Mouse (Mus musculus) limb, embryonic 11.5 days (tissue): ENCODE results near the gene Rnf167. TPM values are rescaled to one million over a fixed set of nuclear protein-coding genes. Genes with fewer than 3 reads are reported as not detected.
A peak's percentile ranks its signal among the peaks of the same experiment; 100 is the strongest.

ENCODE experiments used
- ATAC-seq: fragments of 200-750 bp; cut with Nextera tagmentation; 2 replicates; pipeline ENCODE4 v1.8.0; 2017; ENCODE audit warnings: low read depth; ENCODE audit not compliant: insufficient number of reproducible peaks, low FRiP score, low TSS enrichment
- DNase-seq: peaks from one replicate; pipeline ENCODE4 v3.0.0-alpha.2; 2015; ENCODE audit warnings: low spot score
- H3K27ac ChIP-seq: fragments of 300-500 bp; sonication (generic); replicated peaks from 2 replicates; pipeline ENCODE4 v1.5.1; 2014; ENCODE audit warnings: low read depth, mild to moderate bottlenecking, low read length
- H3K27me3 ChIP-seq: fragments of 300-500 bp; sonication (generic); 2 replicates; pipeline ENCODE4 v1.6.1; 2014; ENCODE audit warnings: mild to moderate bottlenecking, low read length, mixed read lengths; ENCODE audit not compliant: control insufficient read depth, insufficient read depth
- H3K36me3 ChIP-seq: fragments of 300-500 bp; sonication (generic); 2 replicates; pipeline ENCODE4 v1.6.1; 2014; ENCODE audit warnings: mild to moderate bottlenecking, low read length, moderate library complexity, mixed read lengths; ENCODE audit not compliant: control insufficient read depth, insufficient read depth
- H3K4me1 ChIP-seq: fragments of 300-500 bp; sonication (generic); 2 replicates; pipeline ENCODE4 v1.6.1; 2014; ENCODE audit warnings: low read length, mixed read lengths; ENCODE audit not compliant: control insufficient read depth, insufficient read depth
- H3K4me2 ChIP-seq: fragments of 300-500 bp; sonication (generic); 2 replicates; pipeline ENCODE4 v1.6.1; 2014; ENCODE audit warnings: low read depth, mild to moderate bottlenecking, moderate library complexity; ENCODE audit not compliant: severe bottlenecking
- H3K4me3 ChIP-seq: fragments of 300-500 bp; sonication (generic); 2 replicates; pipeline ENCODE4 v1.5.1; 2014; ENCODE audit warnings: low read depth, low read length
- H3K9ac ChIP-seq: fragments of 300-500 bp; sonication (generic); 2 replicates; pipeline ENCODE4 v1.6.1; 2014; ENCODE audit warnings: mild to moderate bottlenecking, low read length
- H3K9me3 ChIP-seq: fragments of 300-500 bp; sonication (generic); 2 replicates; pipeline ENCODE4 v1.6.1; 2016; ENCODE audit warnings: low read length; ENCODE audit not compliant: control insufficient read depth
- WGBS: fragments of 180-500 bp; shearing (Covaris S2); extraction: QIAGEN DNeasy Blood & Tissue Kit; methylation state at CpG from one replicate; pipeline ENCODE4 v1.1.7; 2014; 5-methylcytosine and 5-hydroxymethylcytosine counted together
- polyA plus RNA-seq: library from polyadenylated mRNA; unstranded; fragments of >200 nt; fragmentation: Nextera tagmentation; extraction: Ambion mirVana; gene quantifications from 2 replicates; pipeline ENCODE4 v1.2.1, GENCODE M21; 2014

The Rnf167 gene
- polyA plus RNA-seq, 1 experiment from 2014 or later: 99.1 TPM

DNA sequence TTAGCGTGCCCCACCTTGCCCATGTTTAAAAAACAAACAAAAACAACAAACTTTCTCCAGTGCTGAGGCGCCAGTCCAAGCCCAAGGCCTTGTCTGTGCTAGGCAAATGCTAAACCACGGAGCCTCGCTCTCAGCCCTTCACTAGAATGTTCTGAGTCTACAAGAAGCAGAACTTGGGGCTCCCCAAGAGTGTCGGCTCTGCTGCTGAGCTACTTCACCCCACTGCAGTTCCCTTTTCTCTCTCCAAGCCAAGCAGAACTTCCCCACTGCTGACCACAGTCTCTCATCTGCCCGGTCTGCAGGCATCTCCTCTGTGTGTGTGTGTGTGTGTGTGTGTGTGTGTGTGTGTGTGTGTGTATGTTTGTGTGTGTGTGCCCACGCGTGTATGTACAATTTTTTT is 32.9 kb downstream of the Rnf167 start:
- Histone ChIP-seq H3K9me3 (no peaks in the 10 kb centered on the region), H3K27ac (no peak overlapping the region), H3K4me3 (no peak overlapping the region), H3K27me3 (no peaks in the 10 kb centered on the region), H3K4me1 (peaks cover 6% of the 10 kb centered on the region; the same call in 1 of the 2 replicates), H3K36me3 (peaks cover 3% of the 10 kb centered on the region), H3K9ac (no peak overlapping the region), H3K4me2 (no peak overlapping the region)
- WGBS: 89% methylated on average over 8 of the region's 8 CpGs
- DNase-seq (no peak), ATAC-seq (no peak)

DNA sequence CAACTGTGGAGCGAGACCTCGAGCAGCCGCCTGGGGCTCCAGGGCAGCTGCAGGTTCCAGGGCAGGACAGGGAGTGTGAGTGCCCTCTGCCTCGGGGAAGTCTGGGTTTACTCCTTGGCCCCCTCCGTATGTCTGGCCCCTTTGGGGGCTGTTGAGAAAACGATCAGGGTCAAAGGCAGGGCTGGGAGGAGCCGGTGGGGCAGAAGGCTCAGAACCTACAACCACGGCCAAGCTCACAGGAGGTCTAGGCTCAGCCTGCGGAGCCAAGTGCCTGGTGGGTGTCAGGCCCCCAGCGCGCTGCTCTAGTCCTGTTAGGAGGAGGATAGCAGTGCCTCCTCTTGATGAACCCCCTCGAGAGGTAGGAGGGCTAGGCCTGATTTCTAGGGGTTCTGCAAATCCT is 34.1 kb downstream of the Rnf167 start:
- Histone ChIP-seq H3K9me3 (no peaks in the 10 kb centered on the region), H3K27me3 (no peaks in the 10 kb centered on the region), H3K9ac (no peak overlapping the region), H3K27ac (no peak overlapping the region), H3K4me1 (peaks cover 6% of the 10 kb centered on the region; the same call in 1 of the 2 replicates), H3K36me3 (peaks cover 3% of the 10 kb centered on the region), H3K4me3 (no peak overlapping the region), H3K4me2 (no peak overlapping the region)
- ATAC-seq (no peak), DNase-seq (no peak)
- 60% methylated on average over 12 of the region's 12 CpGs for WGBS

DNA sequence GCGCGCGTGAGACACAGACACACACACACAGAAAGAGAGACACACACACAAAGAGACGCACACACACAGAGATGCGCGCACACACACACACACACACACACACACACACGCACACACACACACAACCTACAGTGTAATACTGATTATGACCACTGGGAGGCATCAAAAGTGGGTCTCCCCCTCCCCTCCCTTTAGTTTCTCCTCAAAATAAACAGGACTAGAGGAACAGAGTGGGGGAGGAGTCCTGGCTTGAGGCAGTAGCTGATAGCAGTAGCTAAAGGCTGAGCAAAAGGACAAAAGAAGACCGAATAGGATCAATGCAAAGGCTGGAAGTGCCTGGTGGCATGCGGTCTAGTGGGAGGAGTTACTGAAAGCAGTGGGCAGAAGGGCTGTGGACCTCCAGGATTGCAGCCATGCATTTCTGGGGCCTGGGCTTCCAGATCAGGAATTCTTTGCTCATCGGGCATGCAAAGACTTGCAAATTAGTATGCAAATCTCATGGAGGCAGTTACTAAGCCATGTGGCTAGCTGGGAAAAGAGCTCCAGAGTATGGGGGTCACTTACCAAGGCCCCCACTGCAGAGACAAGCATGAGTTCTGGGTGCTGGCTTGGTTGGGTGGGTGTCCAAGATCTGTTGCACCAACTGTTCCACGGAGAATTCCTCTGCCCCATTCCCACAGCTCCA is 35.0 kb downstream of the Rnf167 start:
- Histone ChIP-seq H3K27ac (no peak overlapping the region), H3K4me1 (peaks cover 7% of the 10 kb centered on the region; the same call in 1 of the 2 replicates), H3K9ac (no peak overlapping the region), H3K36me3 (peaks cover 3% of the 10 kb centered on the region), H3K4me2 (no peak overlapping the region; the same call in 1 of the 2 replicates), H3K9me3 (no peaks in the 10 kb centered on the region), H3K4me3 (no peak overlapping the region), H3K27me3 (no peaks in the 10 kb centered on the region)
- 20% methylated on average over 11 of the region's 11 CpGs for WGBS
- DNase-seq (peak; percentile 43), ATAC-seq (0 out of 2 replicates have a peak, but pooled peaks have one; percentile 39)

DNA sequence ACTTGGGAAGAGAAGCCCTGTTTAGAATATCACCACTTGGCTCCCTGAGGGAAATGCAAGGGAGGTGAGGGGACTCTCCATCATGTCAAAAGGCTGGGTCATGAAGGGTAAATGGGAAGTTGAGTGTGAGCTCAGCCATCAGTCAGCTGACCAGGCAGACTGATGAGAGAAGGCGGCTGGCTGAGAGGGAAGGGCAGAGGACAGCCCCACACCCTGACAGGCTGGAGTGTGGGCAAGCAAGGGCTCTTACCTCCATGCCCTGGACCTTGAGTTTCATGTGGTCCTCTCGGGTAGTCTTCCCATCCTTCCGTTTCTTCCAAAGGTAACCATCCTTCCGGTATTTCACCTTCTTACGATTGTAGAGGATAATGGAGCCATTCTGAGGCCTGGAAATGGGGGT is 36.6 kb downstream of the Rnf167 start:
- Histone ChIP-seq H3K27ac (no peak overlapping the region), H3K4me1 (peaks cover 12% of the 10 kb centered on the region), H3K4me2 (no peak overlapping the region), H3K27me3 (no peaks in the 10 kb centered on the region), H3K9ac (no peak overlapping the region), H3K4me3 (no peak overlapping the region), H3K9me3 (no peaks in the 10 kb centered on the region), H3K36me3 (peaks cover 3% of the 10 kb centered on the region)
- WGBS: 79% methylated on average over 5 of the region's 5 CpGs
- DNase-seq (no peak), ATAC-seq (no peak)

DNA sequence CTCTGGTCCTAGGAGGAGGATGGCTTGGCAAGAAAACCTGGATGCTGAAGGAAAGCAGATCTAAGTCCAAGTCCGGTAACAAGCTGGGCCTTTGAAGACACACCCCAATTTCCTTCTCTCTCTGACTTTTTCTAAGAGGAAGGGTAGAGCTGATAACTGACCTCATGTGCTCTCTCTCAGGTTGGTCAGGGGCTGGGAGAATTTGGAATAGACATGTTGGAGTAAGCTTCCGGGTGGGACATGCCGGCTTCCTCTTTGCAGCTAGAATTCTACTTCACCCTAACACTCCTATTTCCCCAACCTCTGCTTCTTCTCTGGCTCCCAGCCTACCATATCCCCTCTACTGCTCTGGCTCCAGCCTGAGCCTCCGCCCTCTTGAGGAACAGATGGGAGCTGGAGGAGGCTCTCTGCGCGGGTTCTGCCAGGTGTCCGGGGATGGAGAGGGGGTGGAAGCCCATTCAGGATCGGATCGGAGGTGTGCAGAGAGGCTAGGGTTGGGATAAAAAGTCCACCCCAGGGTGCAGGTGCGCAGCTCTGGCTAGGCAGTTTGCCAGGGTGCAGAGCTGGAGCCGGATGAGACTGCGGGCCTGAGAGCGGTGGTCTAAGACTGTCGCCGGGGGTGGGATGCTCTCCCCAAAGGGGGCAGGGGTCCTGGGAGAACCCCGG is 40.0 kb downstream of the Rnf167 start:
- Histone ChIP-seq H3K4me2 (peak overlapping the region; percentile 72), H3K4me3 (peak overlapping the region; percentile 82), H3K9me3 (no peaks in the 10 kb centered on the region), H3K27me3 (no peaks in the 10 kb centered on the region), H3K27ac (peak overlapping the region; percentile 66; the same call in 1 of the 2 replicates), H3K36me3 (peaks cover 3% of the 10 kb centered on the region), H3K4me1 (peaks cover 12% of the 10 kb centered on the region), H3K9ac (peak overlapping the region; percentile 75)
- 4% methylated on average over 16 of the region's 16 CpGs for WGBS
- DNase-seq: peak; percentile 62
- ATAC-seq: 0 out of 2 replicates have a peak, but pooled peaks have one; percentile 6

DNA sequence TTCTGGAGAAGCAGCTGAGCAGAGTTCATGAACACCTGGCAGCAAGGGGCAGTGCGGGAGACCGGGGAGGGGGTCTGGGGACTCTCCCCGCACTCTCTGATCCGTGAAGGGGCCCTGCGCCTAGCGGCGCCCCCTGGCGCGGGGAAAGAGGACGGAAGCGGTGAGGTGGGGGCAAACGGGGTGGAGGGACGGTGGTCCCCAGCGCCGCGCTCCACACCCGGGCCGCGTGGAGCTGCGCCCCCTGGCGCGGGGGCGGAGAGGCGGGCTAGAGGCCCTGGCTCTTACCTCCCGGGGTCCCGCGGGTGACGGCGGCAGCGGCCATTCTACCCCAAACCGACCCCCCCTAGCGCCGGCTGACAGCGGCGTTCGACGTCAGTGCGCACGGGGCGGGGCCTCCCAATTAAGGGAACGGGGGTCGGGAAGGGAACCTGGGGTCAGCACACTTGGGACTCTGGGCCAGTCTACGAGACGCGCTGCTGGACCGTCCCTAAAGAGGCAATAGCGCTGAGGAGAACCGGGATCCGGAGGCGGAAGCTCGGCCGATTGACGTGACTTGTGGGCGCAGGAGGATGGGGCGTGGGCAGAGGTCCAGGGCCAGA is 40.7 kb downstream of the Rnf167 start, which contains the start of gene Camta2:
Camta2 (minus strand) TSS at position 505 of the 599 bp plus-strand sequence.
- Histone ChIP-seq H3K27me3 (no peaks in the 10 kb centered on the region), H3K4me1 (peaks cover 7% of the 10 kb centered on the region), H3K27ac (peak within 1 kb of the TSS; percentile 66; the same call in 1 of the 2 replicates), H3K36me3 (peaks cover 3% of the 10 kb centered on the region), H3K4me3 (peak within 1 kb of the TSS; percentile 82), H3K9me3 (no peaks in the 10 kb centered on the region), H3K4me2 (peak within 1 kb of the TSS; percentile 72), H3K9ac (peak within 1 kb of the TSS; percentile 75)
- under 1% methylated on average over 48 of the region's 55 CpGs for whole genome bisulfite sequencing
- peak; percentile 86 for ATAC-seq
- DNase-seq: peak; percentile 90

DNA sequence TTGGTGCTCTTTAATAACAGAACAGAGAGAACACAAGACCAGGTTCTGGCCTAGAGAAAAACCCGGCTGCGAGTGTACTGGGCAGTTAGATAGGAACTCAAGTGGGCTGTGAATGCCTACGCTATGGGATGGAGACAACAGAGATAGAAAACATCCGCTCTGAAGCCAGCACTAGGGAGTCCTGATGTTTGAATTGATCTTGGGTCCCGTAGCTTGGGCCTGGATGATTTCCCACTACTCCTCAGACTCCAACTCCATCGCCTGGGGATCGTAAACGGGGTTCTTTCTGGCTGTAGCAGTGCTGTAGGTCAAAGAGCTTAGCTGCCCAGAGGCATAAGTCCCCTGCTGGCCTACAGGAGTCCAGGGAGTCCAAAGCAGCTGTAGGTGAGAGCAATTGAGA is 41.3 kb downstream of the Rnf167 start:
- peak overlapping the region; percentile 75 for H3K9ac ChIP-seq
- peak overlapping the region; percentile 82 for H3K4me3 ChIP-seq
- no peak for ATAC-seq
- WGBS: 12% methylated on average over 8 of the region's 8 CpGs
- H3K9me3 ChIP-seq: no peaks in the 10 kb centered on the region
- peaks cover 7% of the 10 kb centered on the region for H3K4me1 ChIP-seq
- H3K27me3 ChIP-seq: no peaks in the 10 kb centered on the region
- no peak for DNase-seq
- H3K4me2 ChIP-seq: peak overlapping the region; percentile 72
- H3K27ac ChIP-seq: peak overlapping the region; percentile 66; the same call in 1 of the 2 replicates
- peaks cover 3% of the 10 kb centered on the region for H3K36me3 ChIP-seq

DNA sequence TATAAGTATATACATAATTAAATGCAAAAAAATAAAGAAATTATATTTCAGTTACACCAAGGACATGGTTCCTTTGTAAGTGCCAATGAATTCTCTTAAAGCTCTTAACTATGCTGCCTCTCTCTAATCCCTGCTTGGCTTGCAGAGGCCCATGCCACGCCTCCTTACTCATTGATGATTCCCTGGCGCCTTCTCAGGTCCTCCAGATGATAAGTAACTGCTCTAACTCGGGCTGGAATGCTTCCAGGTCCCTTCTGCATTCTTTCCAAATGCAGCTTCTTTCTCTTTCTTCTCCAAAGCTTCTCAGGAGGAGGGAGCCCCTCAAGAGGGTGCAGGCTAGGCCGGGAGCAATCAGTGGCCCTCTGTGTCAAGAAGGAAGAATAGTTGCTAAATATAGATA is 42.5 kb downstream of the Rnf167 start:
- no peak overlapping the region for H3K27ac ChIP-seq
- DNase-seq (no peak), ATAC-seq (no peak)
- no peak overlapping the region for H3K4me2 ChIP-seq
- no peaks in the 10 kb centered on the region for H3K27me3 ChIP-seq
- H3K4me1 ChIP-seq: peaks cover 7% of the 10 kb centered on the region
- H3K9ac ChIP-seq: no peak overlapping the region
- no peak overlapping the region for H3K4me3 ChIP-seq
- H3K9me3 ChIP-seq: no peaks in the 10 kb centered on the region
- WGBS: 63% methylated on average over 4 of the region's 4 CpGs
- H3K36me3 ChIP-seq: no peaks in the 10 kb centered on the region
